Mouse (Mus musculus) kidney, adult 11 months (tissue): Measurements from ENCODE around the gene Yipf7.
A peak's percentile ranks its signal among the peaks of the same experiment; 100 is the strongest.

Source experiments
- DNase-seq: peaks from one replicate; pipeline ENCODE4 v3.0.0; 2022

The Yipf7 gene

GRCm38 (mm10) chr5:69542489-69542888, at the start of gene Yipf7:
Yipf7 (minus strand) TSS chr5:69542648.
- no peak for DNase-seq

- peak; percentile 81 for DNase-seq
Measured at GRCm38 (mm10) chr5:69591640-69592461, 49.4 kb upstream of the Yipf7 start, which contains the start of gene Gnpda2. Gnpda2 (minus strand) TSS chr5:69592340.

- DNase-seq, result no peak
Measured at GRCm38 (mm10) chr5:69557404-69557935, 15.0 kb upstream of the Yipf7 start.

GRCm38 (mm10) chr5:69556628-69557403, 14.4 kb upstream of the Yipf7 start, which contains the start of gene Guf1:
Guf1 (plus strand) TSS chr5:69556923.
- DNase-seq, result peak; percentile 91

- no peak for DNase-seq
Measured at GRCm38 (mm10) chr5:69541680-69542079, 768 bp downstream of the Yipf7 start.

DNA sequence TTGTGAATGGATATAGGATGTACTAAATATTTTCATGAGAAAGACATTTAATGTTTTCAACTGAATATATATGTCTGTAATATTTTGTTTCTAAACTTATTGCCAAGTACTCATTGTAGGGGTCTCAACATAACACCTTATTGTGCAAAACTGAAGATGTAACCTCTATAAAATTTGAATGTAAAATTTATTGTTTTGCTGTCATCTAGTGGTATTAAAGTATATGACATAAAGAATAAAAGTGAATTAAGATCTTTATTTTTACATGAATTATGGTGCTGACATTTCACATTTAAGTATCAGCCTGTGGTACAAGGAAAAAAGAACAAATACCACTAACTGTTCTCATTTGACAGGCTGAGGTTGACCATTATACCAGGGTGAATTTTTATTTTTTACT, 18.5 kb downstream of the Yipf7 start:
- no peak for DNase-seq

GRCm38 (mm10) chr5:69522064-69522463, 20.4 kb downstream of the Yipf7 start:
- DNase-seq, result no peak

GRCm38 (mm10) chr5:69520661-69521278, 21.7 kb downstream of the Yipf7 start:
- no peak for DNase-seq

DNA sequence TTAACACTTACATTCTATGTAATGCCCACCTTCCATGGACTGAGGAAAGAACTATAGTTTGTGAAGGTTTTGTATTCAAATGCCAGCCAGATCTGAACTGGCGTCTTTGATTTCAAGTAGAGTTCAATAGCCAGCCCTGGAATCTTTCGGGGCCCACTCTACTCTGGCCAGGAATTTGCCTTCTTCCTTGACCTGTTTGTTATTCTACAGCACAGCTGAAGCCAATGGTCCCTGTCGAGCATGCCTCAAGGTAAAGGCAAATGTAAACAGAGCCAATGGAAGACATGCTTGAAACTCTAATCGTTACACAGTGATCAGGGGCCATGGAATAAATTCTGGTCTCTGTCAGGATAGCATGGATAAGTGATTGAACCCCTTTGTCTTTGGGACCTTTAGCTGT, 30.2 kb downstream of the Yipf7 start:
- DNase-seq, result no peak

DNA sequence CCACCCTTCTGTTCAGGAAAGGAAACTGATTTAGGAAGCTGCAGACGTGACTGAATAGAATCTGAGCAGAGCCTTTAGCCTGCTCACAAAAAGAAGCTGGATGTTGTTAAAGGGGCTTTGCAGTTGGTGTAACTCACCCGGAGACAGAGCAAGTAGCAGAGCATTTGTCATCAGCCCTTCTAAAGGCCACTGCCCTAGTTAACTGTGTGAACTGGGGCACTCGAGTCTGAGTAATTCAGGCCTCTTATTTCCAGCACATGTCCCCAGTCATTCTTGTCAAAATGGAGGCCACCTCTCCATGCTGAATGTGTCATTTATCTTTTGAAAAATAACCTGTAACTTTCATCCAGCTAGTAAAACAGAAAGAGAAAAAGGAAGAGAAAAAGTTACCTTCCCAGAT, 30.8 kb downstream of the Yipf7 start:
- no peak for DNase-seq

GRCm38 (mm10) chr5:69507045-69507444, 35.4 kb downstream of the Yipf7 start:
- DNase-seq, result no peak

DNA sequence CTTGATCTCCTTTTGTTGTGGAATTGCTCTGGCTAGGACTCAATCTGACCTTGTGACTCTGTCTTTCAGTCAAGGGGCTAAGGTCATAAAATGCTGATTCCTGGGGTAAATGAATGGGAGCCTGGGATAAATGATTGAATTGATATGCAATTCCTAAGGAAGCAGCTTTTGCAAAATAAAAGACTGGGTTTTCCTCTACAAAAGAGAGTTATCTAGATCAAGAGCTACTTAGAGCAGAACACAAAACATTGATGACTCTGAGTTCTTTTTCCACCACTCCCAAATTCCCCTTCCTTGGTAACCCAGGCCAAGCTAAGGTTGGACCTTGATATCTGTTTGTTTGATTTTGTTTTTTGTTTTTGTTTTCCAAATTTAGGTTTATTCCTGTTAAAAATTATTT, 53.4 kb downstream of the Yipf7 start:
- DNase-seq, result no peak

DNA sequence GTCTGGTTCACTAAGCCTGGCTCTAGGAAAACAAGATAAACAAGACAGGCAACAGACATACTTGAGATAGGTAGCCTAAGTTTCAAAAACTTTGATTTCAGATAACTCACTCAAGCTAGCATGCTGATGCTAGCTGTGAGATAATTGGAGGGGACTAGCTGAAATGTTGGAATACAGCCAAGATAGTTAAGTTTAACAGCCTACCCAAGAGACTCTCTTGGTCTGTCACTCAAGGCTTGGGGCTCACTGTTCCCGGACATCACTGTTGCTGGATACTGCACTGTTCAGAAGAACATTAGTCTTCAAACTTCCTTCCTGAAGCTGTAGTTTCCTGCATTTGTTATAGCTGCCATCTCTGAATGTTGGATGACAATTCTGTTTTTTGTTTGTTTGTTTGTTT, 74.9 kb downstream of the Yipf7 start:
- DNase-seq, result no peak
